Mouse (Mus musculus) lung, postnatal 25 days (tissue): ENCODE measurements around the gene Rfx1.
A peak's percentile ranks its signal among the peaks of the same experiment; 100 is the strongest.

Experiments
- DNase-seq: peaks from one replicate; pipeline ENCODE4 v3.0.0; 2022; ENCODE audit warnings: low spot score

Gene Rfx1

GRCm38 (mm10) chr8:84066291-84066930, at the start of gene Rfx1:
TSS of gene Rfx1 (plus strand) at chr8:84066834.
- peak; percentile 100 for DNase-seq

- DNase-seq: no peak
Measured at GRCm38 (mm10) chr8:84019738-84020137, 46.9 kb upstream of the Rfx1 start.

- DNase-seq: no peak
Measured at GRCm38 (mm10) chr8:84021096-84021495, 45.5 kb upstream of the Rfx1 start, which contains the start of gene Palm3. TSS of gene Palm3 (plus strand) at chr8:84021471.

GRCm38 (mm10) chr8:84021569-84021968, 45.1 kb upstream of the Rfx1 start:
- no peak for DNase-seq

- peak; percentile 78 for DNase-seq
Measured at GRCm38 (mm10) chr8:84023085-84023484, 43.5 kb upstream of the Rfx1 start.

GRCm38 (mm10) chr8:84023631-84024030, 43.0 kb upstream of the Rfx1 start:
- no peak for DNase-seq

GRCm38 (mm10) chr8:84024171-84024570, 42.5 kb upstream of the Rfx1 start:
- DNase-seq: no peak

- DNase-seq: no peak
Measured at GRCm38 (mm10) chr8:84025863-84026262, 40.8 kb upstream of the Rfx1 start.

GRCm38 (mm10) chr8:84027449-84027848, 39.2 kb upstream of the Rfx1 start:
- DNase-seq: no peak

- DNase-seq: no peak
Measured at GRCm38 (mm10) chr8:84029272-84029671, 37.4 kb upstream of the Rfx1 start.

- DNase-seq: no peak
Measured at GRCm38 (mm10) chr8:84032777-84033176, 33.9 kb upstream of the Rfx1 start.

- DNase-seq: no peak
Measured at GRCm38 (mm10) chr8:84038015-84038414, 28.6 kb upstream of the Rfx1 start.

GRCm38 (mm10) chr8:84039050-84039449, 27.6 kb upstream of the Rfx1 start:
- peak; percentile 71 for DNase-seq

- peak; percentile 64 for DNase-seq
Measured at GRCm38 (mm10) chr8:84042066-84042947, 24.3 kb upstream of the Rfx1 start, which contains the start of gene Il27ra. TSS of gene Il27ra (minus strand) at chr8:84042589.

- no peak for DNase-seq
Measured at GRCm38 (mm10) chr8:84042948-84043342, 23.7 kb upstream of the Rfx1 start.

- DNase-seq: no peak
Measured at GRCm38 (mm10) chr8:84044103-84044502, 22.5 kb upstream of the Rfx1 start.

- no peak for DNase-seq
Measured at GRCm38 (mm10) chr8:84044900-84045299, 21.7 kb upstream of the Rfx1 start, which contains the start of gene Rln3. TSS of gene Rln3 (minus strand) at chr8:84045000.

GRCm38 (mm10) chr8:84046505-84046904, 20.1 kb upstream of the Rfx1 start:
- DNase-seq: no peak

GRCm38 (mm10) chr8:84048171-84048570, 18.5 kb upstream of the Rfx1 start:
- DNase-seq: no peak

- no peak for DNase-seq
Measured at GRCm38 (mm10) chr8:84052746-84053145, 13.9 kb upstream of the Rfx1 start.

GRCm38 (mm10) chr8:84053229-84053628, 13.4 kb upstream of the Rfx1 start:
- no peak for DNase-seq

GRCm38 (mm10) chr8:84057827-84058226, 8.8 kb upstream of the Rfx1 start:
- no peak for DNase-seq

GRCm38 (mm10) chr8:84059226-84059625, 7.4 kb upstream of the Rfx1 start:
- no peak for DNase-seq
